Mouse (Mus musculus): ENCODE data around the gene Tnfaip8l1. TPM values are rescaled to one million over a fixed set of nuclear protein-coding genes. Genes with fewer than 3 reads are reported as not detected.

Tnfaip8l1 gene
- polyA plus RNA-seq, 1 experiment from 2014 or later, result 6.5 TPM

- H3K36me3 ChIP-seq, result no peaks in the 10 kb centered on the region
- peak overlapping the region; percentile 84 for H3K4me2 ChIP-seq
- peak overlapping the region; percentile 54 for H3K4me3 ChIP-seq
- no peaks in the 10 kb centered on the region for H3K9me3 ChIP-seq
- H3K9ac ChIP-seq, result peak overlapping the region; percentile 73
- no peak for ATAC-seq (ENCODE audit: extremely low read depth, insufficient number of reproducible peaks, low FRiP score, low TSS enrichment)
- peaks cover 25% of the 10 kb centered on the region for H3K4me1 ChIP-seq
- peaks cover 28% of the 10 kb centered on the region for H3K27me3 ChIP-seq (replicated peaks)
- WGBS, result 61% methylated on average over 6 of the region's 6 CpGs
- H3K27ac ChIP-seq (replicated peaks), result 0 out of 2 replicates have a peak overlapping the region, but pooled peaks have one; percentile 32
Measured at GRCm38 (mm10) chr17:56163523-56164102, 1.3 kb downstream of the Tnfaip8l1 start.

- Histone ChIP-seq H3K27ac (replicated peaks) (no peak overlapping the region), H3K4me3 (no peak overlapping the region), H3K4me2 (no peak overlapping the region), H3K9ac (no peak overlapping the region), H3K36me3 (no peaks in the 10 kb centered on the region), H3K9me3 (no peaks in the 10 kb centered on the region), H3K27me3 (replicated peaks) (peaks cover 20% of the 10 kb centered on the region), H3K4me1 (peaks cover 25% of the 10 kb centered on the region)
- WGBS, result 48% methylated on average over 3 of the region's 3 CpGs
- ATAC-seq (ENCODE audit: extremely low read depth, insufficient number of reproducible peaks, low FRiP score, low TSS enrichment), result no peak
Measured at GRCm38 (mm10) chr17:56164510-56164909, 2.2 kb downstream of the Tnfaip8l1 start.

GRCm38 (mm10) chr17:56165671-56166070 is 3.4 kb downstream of the Tnfaip8l1 start:
- no peak overlapping the region for H3K9ac ChIP-seq
- H3K9me3 ChIP-seq, result no peaks in the 10 kb centered on the region
- peaks cover 11% of the 10 kb centered on the region for H3K27me3 ChIP-seq (replicated peaks)
- H3K36me3 ChIP-seq, result no peaks in the 10 kb centered on the region
- 63% methylated on average over 11 of the region's 11 CpGs for WGBS
- no peak for ATAC-seq (ENCODE audit: extremely low read depth, insufficient number of reproducible peaks, low FRiP score, low TSS enrichment)
- no peak overlapping the region for H3K4me3 ChIP-seq
- no peak overlapping the region for H3K27ac ChIP-seq (replicated peaks)
- H3K4me2 ChIP-seq, result no peak overlapping the region
- peaks cover 34% of the 10 kb centered on the region for H3K4me1 ChIP-seq

- Histone ChIP-seq H3K9me3 (no peaks in the 10 kb centered on the region), H3K9ac (no peak overlapping the region), H3K4me3 (no peak overlapping the region), H3K4me1 (peaks cover 17% of the 10 kb centered on the region; the same call in 1 of the 2 replicates), H3K27me3 (replicated peaks) (no peaks in the 10 kb centered on the region), H3K4me2 (no peak overlapping the region), H3K27ac (replicated peaks) (peak overlapping the region; percentile 62), H3K36me3 (peaks cover 18% of the 10 kb centered on the region)
- no peak for ATAC-seq (ENCODE audit: extremely low read depth, insufficient number of reproducible peaks, low FRiP score, low TSS enrichment)
- WGBS, result 56% methylated on average over 6 of the region's 6 CpGs
Measured at GRCm38 (mm10) chr17:56169830-56170229, 7.6 kb downstream of the Tnfaip8l1 start.

GRCm38 (mm10) chr17:56170636-56171035 is 8.4 kb downstream of the Tnfaip8l1 start:
- WGBS, result 60% methylated on average over 10 of the region's 10 CpGs
- Histone ChIP-seq H3K27me3 (replicated peaks) (no peaks in the 10 kb centered on the region), H3K4me3 (no peak overlapping the region), H3K4me2 (no peak overlapping the region), H3K36me3 (peaks cover 26% of the 10 kb centered on the region), H3K9me3 (no peaks in the 10 kb centered on the region), H3K27ac (replicated peaks) (peak overlapping the region; percentile 62), H3K4me1 (peaks cover 14% of the 10 kb centered on the region; the same call in 1 of the 2 replicates), H3K9ac (no peak overlapping the region)
- ATAC-seq (ENCODE audit: extremely low read depth, insufficient number of reproducible peaks, low FRiP score, low TSS enrichment), result no peak

GRCm38 (mm10) chr17:56171456-56171855 is 9.2 kb downstream of the Tnfaip8l1 start:
- H3K4me3 ChIP-seq, result no peak overlapping the region
- H3K9ac ChIP-seq, result no peak overlapping the region
- no peak overlapping the region for H3K27ac ChIP-seq (replicated peaks)
- ATAC-seq (ENCODE audit: extremely low read depth, insufficient number of reproducible peaks, low FRiP score, low TSS enrichment), result no peak
- no peak overlapping the region for H3K4me2 ChIP-seq
- 64% methylated on average over 9 of the region's 9 CpGs for WGBS
- no peaks in the 10 kb centered on the region for H3K27me3 ChIP-seq (replicated peaks)
- no peaks in the 10 kb centered on the region for H3K9me3 ChIP-seq
- peaks cover 35% of the 10 kb centered on the region for H3K36me3 ChIP-seq
- peaks cover 14% of the 10 kb centered on the region; the same call in 1 of the 2 replicates for H3K4me1 ChIP-seq

GRCm38 (mm10) chr17:56171881-56172280 is 9.6 kb downstream of the Tnfaip8l1 start:
- Histone ChIP-seq H3K9me3 (no peaks in the 10 kb centered on the region), H3K4me1 (peaks cover 14% of the 10 kb centered on the region; the same call in 1 of the 2 replicates), H3K27ac (replicated peaks) (no peak overlapping the region), H3K4me3 (no peak overlapping the region), H3K36me3 (peaks cover 39% of the 10 kb centered on the region), H3K4me2 (no peak overlapping the region), H3K9ac (no peak overlapping the region), H3K27me3 (replicated peaks) (no peaks in the 10 kb centered on the region)
- WGBS, result 85% methylated on average over 17 of the region's 17 CpGs
- no peak for ATAC-seq (ENCODE audit: extremely low read depth, insufficient number of reproducible peaks, low FRiP score, low TSS enrichment)

GRCm38 (mm10) chr17:56173401-56174046 is 11.2 kb downstream of the Tnfaip8l1 start:
- no peak overlapping the region for H3K9ac ChIP-seq
- H3K4me1 ChIP-seq, result peaks cover 14% of the 10 kb centered on the region; the same call in 1 of the 2 replicates
- H3K27me3 ChIP-seq (replicated peaks), result no peaks in the 10 kb centered on the region
- 46% methylated on average over 10 of the region's 10 CpGs for WGBS
- no peak overlapping the region for H3K27ac ChIP-seq (replicated peaks)
- no peak overlapping the region for H3K4me2 ChIP-seq
- no peaks in the 10 kb centered on the region for H3K9me3 ChIP-seq
- peaks cover 54% of the 10 kb centered on the region for H3K36me3 ChIP-seq
- H3K4me3 ChIP-seq, result no peak overlapping the region
- ATAC-seq (ENCODE audit: extremely low read depth, insufficient number of reproducible peaks, low FRiP score, low TSS enrichment), result no peak

GRCm38 (mm10) chr17:56175416-56175815 is 13.1 kb downstream of the Tnfaip8l1 start:
- Histone ChIP-seq H3K4me2 (no peak overlapping the region), H3K36me3 (peaks cover 72% of the 10 kb centered on the region)

GRCm38 (mm10) chr17:56182975-56183657 is 20.8 kb downstream of the Tnfaip8l1 start:
- H3K27ac ChIP-seq (replicated peaks), result peak overlapping the region; percentile 83
- peak overlapping the region; percentile 95 for H3K4me2 ChIP-seq
- peaks cover 30% of the 10 kb centered on the region for H3K4me1 ChIP-seq
- H3K9ac ChIP-seq, result peak overlapping the region; percentile 93
- peak overlapping the region; percentile 83 for H3K4me3 ChIP-seq
- peaks cover 59% of the 10 kb centered on the region for H3K36me3 ChIP-seq
- H3K27me3 ChIP-seq (replicated peaks), result no peaks in the 10 kb centered on the region
- 1% methylated on average over 14 of the region's 14 CpGs for WGBS
- ATAC-seq (ENCODE audit: extremely low read depth, insufficient number of reproducible peaks, low FRiP score, low TSS enrichment), result no peak
- H3K9me3 ChIP-seq, result no peaks in the 10 kb centered on the region

More at GRCm38 (mm10) chr17:56175416-56175815, 13.1 kb downstream of the Tnfaip8l1 start:
- ATAC-seq (ENCODE audit: extremely low read depth, insufficient number of reproducible peaks, low FRiP score, low TSS enrichment), result no peak
- H3K4me1 ChIP-seq, result peaks cover 8% of the 10 kb centered on the region; the same call in 1 of the 2 replicates
- WGBS, result 95% methylated on average over 3 of the region's 3 CpGs
- no peaks in the 10 kb centered on the region for H3K27me3 ChIP-seq (replicated peaks)
- H3K9me3 ChIP-seq, result no peaks in the 10 kb centered on the region
- H3K9ac ChIP-seq, result no peak overlapping the region
- H3K4me3 ChIP-seq, result no peak overlapping the region
- no peak overlapping the region for H3K27ac ChIP-seq (replicated peaks)

GRCm38 (mm10) chr17:56183658-56184103 is 21.4 kb downstream of the Tnfaip8l1 start, which contains the start of gene Mydgf:
TSS of gene Mydgf (minus strand) at chr17:56183920.
- peak within 1 kb of the TSS; percentile 83 for H3K4me3 ChIP-seq
- peak within 1 kb of the TSS; percentile 95 for H3K4me2 ChIP-seq
- peak within 1 kb of the TSS; percentile 93 for H3K9ac ChIP-seq
- peaks cover 61% of the 10 kb centered on the region for H3K36me3 ChIP-seq
- H3K9me3 ChIP-seq, result no peaks in the 10 kb centered on the region
- ATAC-seq (ENCODE audit: extremely low read depth, insufficient number of reproducible peaks, low FRiP score, low TSS enrichment), result peak; percentile 90
- under 1% methylated on average over 47 of the region's 47 CpGs for WGBS
- H3K4me1 ChIP-seq, result peaks cover 30% of the 10 kb centered on the region
- peak within 1 kb of the TSS; percentile 83 for H3K27ac ChIP-seq (replicated peaks)
- H3K27me3 ChIP-seq (replicated peaks), result no peaks in the 10 kb centered on the region

Data from heart, embryonic 13.5 days (tissue).